Mouse (Mus musculus) gastrocnemius, postnatal 4 days (tissue): Measurements from ENCODE around the gene Med16. TPM values are rescaled to one million over a fixed set of nuclear protein-coding genes. Genes with fewer than 3 reads are reported as not detected.
A peak's percentile ranks its signal among the peaks of the same experiment; 100 is the strongest.

Experiments
- DNase-seq, 2 experiments: peaks; one replicate each; pipeline ENCODE4 v3.0.0; 2021 to 2022; ENCODE audit warnings: low spot score in 2 of 2, mixed read lengths in 2 of 2
- long read RNA-seq, 2 experiments: library from polyadenylated mRNA; stranded (forward); transcript quantifications; one replicate each; pipeline ENCODE4 v2.0.0; 2021
- total RNA-seq, 2 experiments: library from RNA; stranded (reverse); gene quantifications; 2 replicates each; pipeline ENCODE4 v1.2.3; 2021

The Med16 gene
- total RNA-seq: 10 to 100 TPM; 39.4 to 41.1 TPM
- long read RNA-seq, experiment 1, transcript Med16-201 (15 exons, 3,197 nt): minor isoform, 5 of 87 reads
- long read RNA-seq, experiment 1, transcript Med16-204 (15 exons, 2,950 nt): major isoform, 58 of 87 reads
- long read RNA-seq, experiment 1, partial matches to known transcripts: 14 of 87 reads
- long read RNA-seq, experiment 1, other reads (novel, unspliced or antisense): 10 of 87 reads
- long read RNA-seq, experiment 2, transcript Med16-204 (15 exons, 2,950 nt): major isoform, 69 of 102 reads
- long read RNA-seq, experiment 2, transcript Med16-201 (15 exons, 3,197 nt): minor isoform, 6 of 102 reads
- long read RNA-seq, experiment 2, partial matches to known transcripts: 16 of 102 reads
- long read RNA-seq, experiment 2, other reads (novel, unspliced or antisense): 11 of 102 reads

DNA sequence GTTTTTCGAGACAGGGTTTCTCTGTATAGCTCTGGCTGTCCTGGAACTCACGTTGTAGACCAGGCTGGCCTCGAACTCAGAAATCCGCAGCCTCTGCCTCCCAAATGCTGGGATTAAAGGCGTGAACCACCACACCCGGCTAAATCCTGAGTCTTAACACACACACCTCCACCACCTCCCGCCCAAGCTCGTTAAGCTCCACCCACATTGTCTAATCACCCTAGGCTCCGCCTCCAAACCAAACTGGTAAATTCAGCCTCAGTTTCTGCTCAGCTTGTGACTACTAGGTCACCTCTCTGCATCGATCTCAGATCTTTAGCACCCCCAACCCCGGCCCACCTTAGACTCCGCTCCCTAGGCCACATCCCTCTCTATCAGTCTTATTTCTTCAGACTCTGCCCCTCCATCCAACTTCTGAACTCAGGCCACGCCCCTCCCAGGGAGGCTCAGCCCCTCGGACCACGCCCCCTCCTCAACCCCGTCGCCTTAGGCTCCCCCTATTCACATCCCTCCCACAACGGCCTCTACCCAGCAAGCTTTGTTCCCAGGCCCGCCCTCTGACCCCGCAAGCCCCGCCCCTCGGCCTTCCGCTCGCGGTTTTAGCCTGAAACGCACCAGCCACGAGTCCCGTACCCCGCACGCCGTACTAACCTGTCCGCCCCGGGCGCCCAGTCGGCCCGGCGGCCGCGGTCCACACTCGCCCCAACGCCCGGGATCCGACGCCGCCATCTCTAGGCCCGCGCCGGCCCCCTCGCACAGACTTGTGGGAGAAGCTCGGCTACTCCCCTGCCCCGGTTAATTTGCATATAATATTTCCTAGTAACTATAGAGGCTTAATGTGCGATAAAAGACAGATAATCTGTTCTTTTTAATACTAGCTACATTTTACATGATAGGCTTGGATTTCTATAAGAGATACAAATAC is at the start of gene Med16:
Med16 (minus strand) TSS at position 757 of the 925 bp plus-strand sequence.
- peak; percentile 90 to 95 for DNase-seq

- DNase-seq: peak; percentile 70 to 81
Measured at GRCm38 (mm10) chr10:79958140-79958816, 49.6 kb upstream of the Med16 start.

DNA sequence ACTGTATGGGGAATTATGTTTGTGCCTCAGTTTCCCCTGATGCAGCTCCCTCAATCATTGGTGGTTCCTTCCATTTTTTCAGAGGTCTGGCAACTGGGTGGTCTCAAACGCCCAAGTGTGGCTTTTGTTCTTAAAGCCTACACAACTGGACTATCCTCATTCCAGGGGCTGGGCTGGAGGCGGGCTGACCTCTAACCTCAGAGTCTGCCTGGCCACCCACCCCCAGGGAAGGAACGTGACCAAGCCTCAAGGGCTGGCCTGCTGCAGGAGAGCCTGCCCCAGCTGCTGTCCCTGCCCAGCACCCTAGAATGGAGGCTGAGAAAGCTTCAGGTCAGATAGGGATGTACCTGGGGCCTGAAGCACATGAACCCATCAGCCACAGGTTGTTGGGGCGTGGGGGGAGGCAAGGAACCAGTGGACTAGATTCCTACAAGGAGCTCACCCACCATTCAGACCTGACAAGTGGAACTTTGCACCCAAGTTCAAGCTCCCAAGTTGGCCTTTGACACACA is 48.0 kb upstream of the Med16 start:
- DNase-seq: no peak

DNA sequence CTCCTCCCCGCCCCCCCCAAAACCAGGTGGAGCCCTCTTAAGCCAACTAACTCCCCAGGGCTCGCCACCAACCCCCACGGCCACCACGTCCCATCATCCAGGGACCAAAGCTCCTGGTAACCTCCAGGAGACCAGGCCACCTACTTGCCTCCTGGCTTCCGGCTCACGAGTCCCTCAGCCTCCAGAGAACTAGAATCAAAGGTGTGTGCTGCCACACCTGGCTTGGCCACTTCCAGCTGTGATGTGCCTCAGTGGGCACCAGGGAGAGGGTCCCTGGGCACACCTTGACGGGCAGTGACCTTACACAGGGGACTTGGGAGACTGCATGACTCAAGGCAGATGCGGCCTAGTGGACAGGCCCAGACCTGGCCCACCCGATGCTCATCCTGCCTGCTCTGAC is 47.0 kb upstream of the Med16 start:
- no peak for DNase-seq

DNA sequence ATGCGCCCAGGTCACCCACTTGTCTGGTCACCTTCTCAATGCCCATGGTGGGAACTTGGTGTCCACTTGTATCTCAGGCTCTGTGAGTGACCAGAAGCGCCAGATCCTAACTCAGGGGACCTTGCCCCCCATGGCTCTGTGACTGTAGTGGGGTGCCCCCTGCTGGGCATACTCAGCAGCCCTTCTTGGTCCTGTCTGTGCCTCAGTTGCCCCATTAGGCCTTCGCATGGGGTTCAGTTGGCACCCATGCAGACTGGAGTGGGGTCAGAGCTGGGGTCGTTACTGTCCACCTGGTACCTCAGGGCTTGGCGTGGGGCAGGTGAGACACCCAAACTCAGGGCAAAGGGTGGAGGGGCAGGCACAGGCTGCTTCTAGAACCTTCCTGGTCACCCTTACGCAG is 45.2 kb upstream of the Med16 start:
- no peak for DNase-seq

DNA sequence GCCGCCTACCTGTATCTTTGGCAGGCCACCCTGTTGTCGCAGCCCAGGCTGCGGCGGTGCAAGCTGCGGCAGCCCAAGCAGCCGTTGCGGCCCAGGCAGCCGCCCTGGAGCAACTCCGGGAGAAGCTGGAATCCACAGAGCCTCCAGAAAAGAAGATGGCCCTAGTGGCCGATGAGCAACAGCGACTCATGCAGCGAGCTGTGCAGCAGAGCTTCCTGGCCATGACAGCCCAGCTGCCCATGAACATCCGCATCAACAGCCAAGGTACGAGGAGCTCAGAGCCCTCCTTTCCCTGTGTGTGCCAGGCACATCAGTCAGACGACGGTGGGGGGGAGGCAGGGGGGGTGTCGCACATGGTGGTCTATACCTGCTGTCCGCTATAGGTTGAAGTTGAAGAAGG is 41.9 kb upstream of the Med16 start:
- DNase-seq: no peak

DNA sequence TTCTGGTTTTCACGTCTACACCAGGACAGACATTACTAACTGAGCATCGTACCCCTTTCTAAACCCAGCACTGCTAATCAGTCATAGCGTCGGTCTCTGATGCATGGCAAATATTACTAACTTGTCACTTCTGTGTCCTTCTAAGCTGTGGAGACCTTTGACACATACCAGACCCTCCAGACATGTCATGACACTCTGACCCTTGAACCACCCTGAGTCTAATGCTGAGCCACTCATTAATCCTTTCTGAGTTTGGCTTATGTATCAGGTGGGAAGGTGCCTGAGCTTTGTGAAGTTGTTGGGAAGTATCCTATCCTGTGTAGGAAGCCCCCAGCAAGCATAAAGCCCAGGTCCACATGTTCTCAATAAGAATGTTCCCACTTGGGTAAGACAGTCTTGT is 41.1 kb upstream of the Med16 start:
- DNase-seq: no peak

GRCm38 (mm10) chr10:79947502-79947901 is 38.8 kb upstream of the Med16 start:
- DNase-seq: no peak

GRCm38 (mm10) chr10:79946752-79947322 is 38.1 kb upstream of the Med16 start:
- no peak for DNase-seq

DNA sequence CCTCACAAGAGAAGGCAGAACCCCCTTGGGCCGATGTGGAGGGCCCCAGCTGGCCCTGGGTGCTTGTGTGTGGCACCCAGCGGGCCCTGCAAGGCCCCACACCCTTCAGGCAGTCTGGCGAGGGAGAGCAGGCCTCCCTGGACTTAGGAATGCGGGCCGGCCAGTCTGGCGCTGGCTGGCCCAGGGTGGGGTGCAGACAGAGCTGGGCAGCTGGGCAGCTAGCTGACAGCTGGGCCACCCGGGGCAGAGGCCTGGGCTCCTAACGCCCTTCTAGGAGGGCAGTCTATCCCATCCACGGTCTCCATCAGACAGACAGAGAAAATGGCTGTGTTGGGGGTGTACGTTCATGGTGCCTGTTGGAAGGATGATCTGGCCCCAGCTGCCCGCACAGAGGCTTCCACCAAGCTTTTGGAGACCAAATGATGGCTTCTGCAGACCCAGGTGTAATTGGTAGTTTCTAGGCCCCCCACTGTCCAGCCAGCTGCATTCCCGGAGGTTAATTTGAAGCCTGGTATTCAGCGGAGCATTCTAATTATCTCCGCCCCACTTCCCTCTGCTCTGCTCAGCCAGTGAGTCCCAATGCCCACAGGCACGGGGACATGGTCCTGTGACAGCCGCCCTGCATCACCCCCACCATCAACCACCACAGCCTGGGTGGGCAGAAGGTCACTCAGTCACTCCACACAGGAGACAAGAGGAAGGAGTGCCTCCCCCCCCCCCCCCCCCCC is 36.9 kb upstream of the Med16 start:
- no peak for DNase-seq

DNA sequence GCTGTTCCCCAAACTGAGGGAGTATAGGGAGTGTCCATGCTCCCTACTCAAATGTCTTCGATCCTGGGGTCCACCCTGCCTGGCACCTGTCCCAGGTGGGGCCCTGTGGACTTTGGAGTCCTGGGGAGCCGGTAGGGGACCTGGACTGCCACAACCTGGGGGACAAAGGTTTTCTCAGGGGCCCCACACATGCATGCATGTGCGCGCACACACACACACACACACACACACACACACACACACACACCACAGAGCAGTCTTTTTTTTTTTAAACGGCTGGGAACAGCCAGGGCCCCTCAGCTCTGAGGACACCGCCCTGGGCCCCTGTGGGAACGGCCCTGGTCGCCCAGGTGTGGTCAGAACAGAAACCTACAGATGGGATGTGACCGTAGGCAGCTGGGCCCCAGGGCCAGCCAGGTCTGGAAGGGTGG is 34.8 kb upstream of the Med16 start:
- DNase-seq: no peak

DNA sequence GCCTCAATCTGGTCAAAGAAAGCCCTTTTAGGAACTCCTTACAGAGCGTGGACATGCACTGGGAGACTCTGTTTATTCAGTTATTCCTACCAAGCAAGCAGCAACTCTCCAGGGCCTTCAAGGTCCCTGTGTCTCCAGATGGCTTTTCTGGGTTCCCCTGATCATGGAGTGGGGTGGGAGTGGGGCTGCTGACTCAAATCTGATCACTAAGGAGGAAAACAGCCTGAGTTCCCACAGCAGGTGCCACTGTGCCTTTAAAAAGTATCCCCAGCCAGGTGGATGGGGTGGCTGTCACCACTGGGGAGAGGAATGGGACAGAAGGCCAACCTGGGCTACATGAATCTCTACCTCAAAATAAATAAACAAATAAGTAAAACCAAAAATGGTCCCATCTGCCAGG is 34.3 kb upstream of the Med16 start:
- DNase-seq: no peak

DNA sequence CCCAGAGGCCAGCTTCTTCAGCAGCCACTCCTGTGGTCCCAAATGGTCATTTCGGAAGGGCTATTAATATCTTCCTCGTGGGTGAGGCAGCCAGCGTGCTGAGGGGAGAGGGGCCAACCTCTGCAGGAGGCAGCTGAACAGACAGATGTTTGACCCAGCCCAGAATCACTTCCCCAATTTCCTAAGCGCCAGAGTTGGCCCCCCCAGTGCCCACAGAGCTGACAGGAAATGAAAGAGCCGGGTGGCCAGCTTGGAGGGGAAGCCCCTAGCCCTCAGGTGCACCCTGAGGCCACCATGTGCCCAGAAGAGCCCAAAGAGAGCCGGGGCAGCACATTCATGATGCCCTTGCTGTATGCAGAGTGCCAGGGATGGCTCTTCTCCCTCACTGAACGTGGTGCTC is 32.0 kb upstream of the Med16 start:
- DNase-seq: no peak

DNA sequence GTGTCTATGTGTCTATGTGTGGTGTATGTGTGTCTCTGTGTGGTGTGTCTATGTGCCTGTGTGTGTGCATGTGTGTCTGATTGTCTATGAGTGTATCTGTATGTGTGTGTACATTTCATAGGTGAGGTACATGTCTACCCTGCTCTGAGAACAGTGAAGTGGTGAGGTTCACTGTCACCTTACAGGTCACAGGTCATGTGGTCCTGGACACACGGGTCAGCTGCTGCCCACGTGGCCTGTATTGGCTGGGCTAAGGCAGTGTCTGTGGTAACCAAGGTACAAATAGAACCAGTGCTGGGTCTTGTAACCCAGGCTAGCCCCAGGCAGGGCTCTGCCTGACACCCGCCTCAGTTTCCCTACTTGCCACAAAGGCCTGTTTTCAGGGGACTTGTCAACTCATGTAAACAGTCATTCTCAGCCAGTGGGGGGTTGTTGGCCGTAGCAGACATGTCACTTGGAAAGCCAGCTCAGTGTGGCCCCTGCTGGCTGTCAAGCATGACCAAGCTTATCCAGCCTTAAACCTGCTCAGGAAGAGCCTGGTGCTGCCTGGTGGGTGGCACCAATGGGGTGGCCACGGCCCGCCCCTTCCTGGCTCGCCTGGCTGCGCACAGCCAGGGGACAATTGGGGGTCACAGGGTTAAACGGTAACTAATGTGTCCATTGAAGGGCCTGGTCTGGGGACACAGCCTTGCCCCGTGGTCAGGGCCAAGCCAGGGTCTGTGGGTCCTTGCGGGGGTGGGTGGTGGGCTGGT is 29.2 kb upstream of the Med16 start:
- DNase-seq: no peak

DNA sequence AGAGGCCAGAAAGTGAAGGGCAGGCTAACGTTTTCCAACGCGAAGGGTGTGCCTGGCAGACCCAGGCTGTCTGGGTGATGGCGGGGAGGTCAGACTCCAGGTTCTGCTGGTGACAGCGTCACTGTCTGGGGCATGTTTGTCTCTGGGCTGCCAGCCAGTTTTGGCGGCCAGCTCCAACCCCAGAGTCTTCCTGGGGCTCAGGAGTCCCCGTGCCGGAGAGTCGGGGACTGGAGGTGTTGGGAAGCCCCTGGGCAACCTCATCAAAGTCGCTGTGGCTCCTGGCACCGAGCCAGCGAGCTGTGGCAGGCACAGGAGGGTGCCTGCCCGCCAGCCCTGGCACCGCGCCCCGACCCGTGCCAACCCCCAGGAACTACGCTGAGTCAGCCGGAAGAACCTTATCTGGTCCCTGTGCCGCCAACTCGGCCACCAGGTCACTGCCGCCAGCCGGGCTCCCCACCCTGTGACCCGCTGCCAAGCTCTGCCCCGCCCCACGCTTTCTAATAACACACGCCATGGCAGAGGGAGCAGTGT is 28.3 kb upstream of the Med16 start:
- DNase-seq: peak; percentile 51 to 65

GRCm38 (mm10) chr10:79936284-79936910 is 27.7 kb upstream of the Med16 start:
- DNase-seq: no peak

GRCm38 (mm10) chr10:79934794-79935569 is 26.3 kb upstream of the Med16 start:
- no peak for DNase-seq

DNA sequence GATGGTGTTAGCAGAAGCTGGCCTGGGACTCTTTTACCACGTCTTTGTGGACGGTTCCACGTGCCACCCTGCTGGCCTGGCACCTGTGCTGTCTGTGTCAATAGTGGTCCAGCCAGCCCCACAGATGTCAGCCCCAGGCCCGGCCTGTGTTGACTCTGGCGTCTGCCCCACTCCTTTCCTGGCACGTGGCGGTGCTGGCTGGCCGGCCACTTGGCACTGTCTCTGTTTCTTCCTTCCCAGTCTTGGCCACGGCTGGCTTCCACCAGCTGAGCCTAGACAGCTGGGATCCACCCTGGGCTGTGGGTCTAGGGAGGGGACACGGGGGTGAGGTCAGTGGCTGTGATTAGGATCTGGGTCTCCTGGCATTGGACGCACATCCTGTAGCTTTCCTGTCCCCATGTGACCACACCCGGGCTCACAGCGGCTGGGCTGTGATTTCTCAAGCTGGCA is 25.6 kb upstream of the Med16 start:
- peak; percentile 85 to 89 for DNase-seq
